Mouse (Mus musculus): ENCODE data around the gene Sprr2a3. TPM values are rescaled to one million over a fixed set of nuclear protein-coding genes. Genes with fewer than 3 reads are reported as not detected.

Sprr2a3 gene
- polyA plus RNA-seq, 3 experiments from 2014 or later: not detected

Other genes with a start within 250 kb of the Sprr2a3 start
- not detected for gene Lor, start 202.3 kb upstream of the Sprr2a3 start, polyA plus RNA-seq (2017; shearing (Covaris generic))
- gene Prr9, start 161.5 kb upstream of the Sprr2a3 start, polyA plus RNA-seq (2017; shearing (Covaris generic)): not detected
- gene Lelp1, start 142.7 kb upstream of the Sprr2a3 start, polyA plus RNA-seq (2017; shearing (Covaris generic)): not detected
- under 1 TPM in 1 of 3 experiments, not detected in 2; 0.15 TPM for gene Sprr2a1, start 69.6 kb upstream of the Sprr2a3 start, polyA plus RNA-seq (2017; shearing (Covaris generic))
- gene Sprr2a2, start 69.5 kb upstream of the Sprr2a3 start, polyA plus RNA-seq (2017; shearing (Covaris generic)): not detected
- gene Sprr2b, start 31.2 kb downstream of the Sprr2a3 start, polyA plus RNA-seq (2017; shearing (Covaris generic)): not detected
- not detected for gene Sprr2d, start 53.7 kb downstream of the Sprr2a3 start, polyA plus RNA-seq (2017; shearing (Covaris generic))
- not detected for gene Sprr2e, start 66.7 kb downstream of the Sprr2a3 start, polyA plus RNA-seq (2017; shearing (Covaris generic))
- not detected for gene Sprr2f, start 79.8 kb downstream of the Sprr2a3 start, polyA plus RNA-seq (2017; shearing (Covaris generic))
- gene Sprr2h, start 100.3 kb downstream of the Sprr2a3 start, polyA plus RNA-seq (2017; shearing (Covaris generic)): not detected
- gene Sprr2i, start 122.6 kb downstream of the Sprr2a3 start, polyA plus RNA-seq (2017; shearing (Covaris generic)): not detected
- not detected for gene Sprr2j-ps, start 132.7 kb downstream of the Sprr2a3 start, polyA plus RNA-seq (2017; shearing (Covaris generic))
- gene Gm9774, start 144.0 kb downstream of the Sprr2a3 start, polyA plus RNA-seq (2017; shearing (Covaris generic)): 10 to 100 TPM in 1 of 3 experiments, 1 to 10 TPM in 2; 4.2 to 11.0 (median 7.7) TPM
- not detected for gene Sprr2k, start 147.2 kb downstream of the Sprr2a3 start, polyA plus RNA-seq (2017; shearing (Covaris generic))
- gene Sprr1b, start 153.4 kb downstream of the Sprr2a3 start, polyA plus RNA-seq (2017; shearing (Covaris generic)): not detected
- gene Sprr3, start 173.3 kb downstream of the Sprr2a3 start, polyA plus RNA-seq (2017; shearing (Covaris generic)): not detected
- not detected for gene Sprr1a, start 200.5 kb downstream of the Sprr2a3 start, polyA plus RNA-seq (2017; shearing (Covaris generic))
- gene Sprr4, start 215.1 kb downstream of the Sprr2a3 start, polyA plus RNA-seq (2017; shearing (Covaris generic)): not detected
- gene 2310046K23Rik, start 249.1 kb downstream of the Sprr2a3 start, polyA plus RNA-seq (2017; shearing (Covaris generic)): not detected

All from inflammation-experienced regulatory T-cells, adult 6 months (primary cell).